Mouse (Mus musculus): ENCODE measurements around the gene Ppm1h. TPM values are rescaled to one million over a fixed set of nuclear protein-coding genes. Genes with fewer than 3 reads are reported as not detected.

The Ppm1h gene
- polyA plus RNA-seq, 2 experiments, result 0.60 to 1.5 TPM

DNA sequence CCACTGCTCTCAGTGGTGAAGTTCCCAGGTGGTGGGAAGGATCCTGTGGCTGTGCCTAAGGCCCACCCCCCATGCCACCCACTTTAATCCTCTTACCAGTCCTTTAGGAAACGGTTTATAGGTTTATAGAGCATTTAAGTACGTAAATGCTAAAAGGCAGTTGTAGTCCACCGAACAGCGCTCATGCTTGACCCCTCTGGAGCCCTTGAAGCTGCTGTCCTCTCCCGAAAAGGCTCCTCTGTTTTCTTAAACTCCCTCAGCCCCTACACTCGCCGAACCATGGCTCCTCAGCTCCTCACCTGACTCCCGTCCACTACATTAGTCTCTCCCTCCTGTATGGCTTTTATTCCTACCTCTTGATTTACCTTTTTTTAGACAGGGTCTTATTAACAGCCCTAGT is 131.3 kb downstream of the Ppm1h start:
- TF ChIP-seq EP300 (IDR thresholded peaks at IDR 0.05; ENCODE audit: low read depth) (no peak), CTCF (IDR thresholded peaks at IDR 0.05; ENCODE audit: low read depth) (no peak)

DNA sequence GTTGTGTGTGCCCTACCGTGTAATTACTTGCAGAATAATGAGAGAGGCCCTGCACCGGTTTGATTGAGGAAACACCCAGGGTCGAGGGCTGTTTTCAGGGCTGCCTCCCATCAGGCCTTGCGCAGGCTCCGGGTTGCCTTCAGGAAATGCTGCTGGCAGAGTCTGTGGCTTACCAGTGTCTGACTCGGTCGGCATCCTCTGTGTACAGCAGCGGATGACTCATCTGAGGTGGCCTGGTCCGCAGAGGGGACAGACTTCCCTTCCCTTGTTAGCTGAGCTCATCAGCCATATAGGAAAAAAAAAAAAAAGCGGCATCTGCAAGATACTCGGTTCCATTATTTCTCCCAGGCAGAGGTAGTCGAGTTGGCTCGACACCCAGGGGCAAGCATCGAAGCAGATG is 136.5 kb downstream of the Ppm1h start:
- TF ChIP-seq EP300 (IDR thresholded peaks at IDR 0.05; ENCODE audit: low read depth) (no peak), CTCF (IDR thresholded peaks at IDR 0.05; ENCODE audit: low read depth) (no peak)
- Histone ChIP-seq H3K27ac (no peak overlapping the region), H3K36me3 (replicated peaks; ENCODE audit: control insufficient read depth, insufficient read depth, low read depth) (no peaks in the 10 kb centered on the region), H3K9ac (replicated peaks) (no peak overlapping the region), H3K4me3 (ENCODE audit: insufficient read depth in 1 of 2, low read depth in 2 of 2, low read length in 2 of 2) (no peak overlapping the region), H3K4me1 (replicated peaks; ENCODE audit: control insufficient read depth in 2 of 2, insufficient read depth in 2 of 2, low read length in 1 of 2) (no peaks in the 10 kb centered on the region), H3K4me2 (ENCODE audit: low read depth) (peak overlapping the region; percentile 24; the same call in 1 of the 2 replicates), H3K27me3 (ENCODE audit: control insufficient read depth, insufficient read depth, low read length) (no peaks in the 10 kb centered on the region), H3K9me3 (ENCODE audit: control insufficient read depth, low read length) (no peaks in the 10 kb centered on the region)
- WGBS (ENCODE audit: insufficient replicate concordance), result 20% methylated on average over 14 of the region's 14 CpGs
- ATAC-seq (ENCODE audit: insufficient read depth) (peak; percentile 55; the same call in 1 of the 2 replicates), DNase-seq (ENCODE audit: low read depth in 3 of 3, low spot score in 3 of 3) (peak in 1 of 3 experiments; percentile 38)

More for the DNA sequence above, 131.3 kb downstream of the Ppm1h start:
- Histone ChIP-seq H3K27me3 (ENCODE audit: control insufficient read depth, insufficient read depth, low read length) (no peaks in the 10 kb centered on the region), H3K9me3 (ENCODE audit: control insufficient read depth, low read length) (no peaks in the 10 kb centered on the region), H3K36me3 (replicated peaks; ENCODE audit: control insufficient read depth, insufficient read depth, low read depth) (no peaks in the 10 kb centered on the region), H3K27ac (no peak overlapping the region), H3K4me2 (ENCODE audit: low read depth) (no peak overlapping the region), H3K9ac (replicated peaks) (no peak overlapping the region), H3K4me3 (ENCODE audit: insufficient read depth in 1 of 2, low read depth in 2 of 2, low read length in 2 of 2) (no peak overlapping the region), H3K4me1 (replicated peaks; ENCODE audit: control insufficient read depth in 2 of 2, insufficient read depth in 2 of 2, low read length in 1 of 2) (no peaks in the 10 kb centered on the region)
- WGBS (ENCODE audit: insufficient replicate concordance), result 64% methylated on average over 8 of the region's 8 CpGs
- ATAC-seq (ENCODE audit: insufficient read depth) (no peak), DNase-seq (ENCODE audit: low read depth in 3 of 3, low spot score in 3 of 3) (no peak)

DNA sequence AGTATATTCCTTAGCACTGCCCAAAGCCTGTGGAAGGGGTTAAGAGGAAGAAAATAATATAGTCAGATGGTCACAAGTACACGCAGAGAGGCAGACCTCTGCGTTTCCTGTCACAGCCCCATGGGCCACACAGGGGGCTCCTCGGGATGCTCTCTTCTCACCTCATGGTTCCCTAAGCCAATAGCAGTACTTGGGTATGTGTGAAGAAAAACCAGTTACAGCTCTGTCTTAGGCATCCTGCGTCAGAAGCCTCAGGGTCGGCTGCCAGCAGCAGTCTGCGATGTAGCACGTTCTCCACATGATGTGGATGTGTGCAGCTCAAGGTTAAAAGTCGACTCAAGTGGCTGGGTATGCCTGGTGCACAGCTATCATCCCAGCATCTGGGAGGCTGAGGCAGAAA is 139.2 kb downstream of the Ppm1h start:
- ATAC-seq (ENCODE audit: insufficient read depth), result no peak
- Histone ChIP-seq H3K36me3 (replicated peaks; ENCODE audit: control insufficient read depth, insufficient read depth, low read depth) (no peaks in the 10 kb centered on the region), H3K4me1 (replicated peaks; ENCODE audit: control insufficient read depth in 2 of 2, insufficient read depth in 2 of 2, low read length in 1 of 2) (no peaks in the 10 kb centered on the region), H3K9ac (replicated peaks) (no peak overlapping the region), H3K4me3 (ENCODE audit: insufficient read depth in 1 of 2, low read depth in 2 of 2, low read length in 2 of 2) (no peak overlapping the region), H3K9me3 (ENCODE audit: control insufficient read depth, low read length) (no peaks in the 10 kb centered on the region), H3K4me2 (ENCODE audit: low read depth) (no peak overlapping the region), H3K27me3 (ENCODE audit: control insufficient read depth, insufficient read depth, low read length) (no peaks in the 10 kb centered on the region), H3K27ac (no peak overlapping the region)
- TF ChIP-seq EP300 (IDR thresholded peaks at IDR 0.05; ENCODE audit: low read depth), result no peak
- TF ChIP-seq CTCF (IDR thresholded peaks at IDR 0.05; ENCODE audit: low read depth), result no peak
- 51% methylated on average over 8 of the region's 8 CpGs for WGBS (ENCODE audit: insufficient replicate concordance)
- no peak for DNase-seq (ENCODE audit: low read depth in 3 of 3, low spot score in 3 of 3)

DNA sequence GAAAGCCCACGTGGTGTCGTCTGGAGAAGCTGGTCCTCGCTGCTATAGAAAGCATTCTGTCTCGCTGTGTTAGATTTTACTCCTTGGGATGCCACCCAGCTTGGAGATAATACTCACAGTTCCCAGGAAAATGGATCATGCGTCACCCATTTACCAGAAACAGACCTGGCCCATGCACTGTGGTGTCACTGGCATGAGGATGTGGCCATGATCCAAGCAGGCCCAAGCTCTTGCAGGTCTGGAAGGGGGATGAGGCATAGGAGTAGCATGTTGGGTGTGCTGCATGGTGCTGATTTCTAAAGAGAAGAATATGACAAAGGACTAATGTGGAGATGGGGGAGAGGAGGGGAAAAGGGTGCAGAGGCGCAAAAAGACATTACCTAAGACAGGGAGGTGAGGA is 141.2 kb downstream of the Ppm1h start:
- Histone ChIP-seq H3K27ac (no peak overlapping the region), H3K4me3 (ENCODE audit: insufficient read depth in 1 of 2, low read depth in 2 of 2, low read length in 2 of 2) (no peak overlapping the region), H3K27me3 (ENCODE audit: control insufficient read depth, insufficient read depth, low read length) (no peaks in the 10 kb centered on the region), H3K36me3 (replicated peaks; ENCODE audit: control insufficient read depth, insufficient read depth, low read depth) (no peaks in the 10 kb centered on the region), H3K4me2 (ENCODE audit: low read depth) (no peak overlapping the region), H3K9ac (replicated peaks) (no peak overlapping the region), H3K4me1 (replicated peaks; ENCODE audit: control insufficient read depth in 2 of 2, insufficient read depth in 2 of 2, low read length in 1 of 2) (no peaks in the 10 kb centered on the region), H3K9me3 (ENCODE audit: control insufficient read depth, low read length) (no peaks in the 10 kb centered on the region)
- TF ChIP-seq CTCF (IDR thresholded peaks at IDR 0.05; ENCODE audit: low read depth) (no peak), EP300 (IDR thresholded peaks at IDR 0.05; ENCODE audit: low read depth) (no peak)
- ATAC-seq (ENCODE audit: insufficient read depth), result no peak
- no peak for DNase-seq (ENCODE audit: low read depth in 3 of 3, low spot score in 3 of 3)
- WGBS (ENCODE audit: insufficient replicate concordance), result 78% methylated on average over 6 of the region's 6 CpGs

DNA sequence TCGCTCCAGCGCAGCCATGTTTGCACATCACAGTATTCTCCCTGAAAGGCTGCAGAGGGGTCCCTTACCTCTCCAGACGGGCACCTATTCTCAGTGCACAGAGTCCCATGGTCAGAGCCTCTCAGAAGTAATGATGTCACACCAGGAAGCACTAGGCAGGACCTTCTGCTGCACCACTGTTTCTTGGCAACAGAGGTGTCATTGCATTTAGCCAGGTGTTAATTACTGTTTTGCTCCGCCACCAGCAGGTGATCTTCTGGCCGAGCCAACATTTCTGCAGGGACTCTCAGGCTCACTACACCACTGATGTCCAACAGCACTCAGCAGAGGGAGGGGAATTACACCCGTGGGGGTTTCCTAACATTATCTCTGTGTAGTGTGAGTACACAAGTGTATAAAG is 143.0 kb downstream of the Ppm1h start:
- ATAC-seq (ENCODE audit: insufficient read depth), result no peak
- H3K4me1 ChIP-seq (replicated peaks; ENCODE audit: control insufficient read depth in 2 of 2, insufficient read depth in 2 of 2, low read length in 1 of 2), result no peaks in the 10 kb centered on the region
- no peak for TF ChIP-seq CTCF (IDR thresholded peaks at IDR 0.05; ENCODE audit: low read depth)
- no peak for TF ChIP-seq EP300 (IDR thresholded peaks at IDR 0.05; ENCODE audit: low read depth)
- H3K9ac ChIP-seq (replicated peaks), result no peak overlapping the region
- no peaks in the 10 kb centered on the region for H3K27me3 ChIP-seq (ENCODE audit: control insufficient read depth, insufficient read depth, low read length)
- H3K4me2 ChIP-seq (ENCODE audit: low read depth), result no peak overlapping the region
- no peak overlapping the region for H3K27ac ChIP-seq
- 67% methylated on average over 6 of the region's 6 CpGs for WGBS (ENCODE audit: insufficient replicate concordance)
- H3K4me3 ChIP-seq (ENCODE audit: insufficient read depth in 1 of 2, low read depth in 2 of 2, low read length in 2 of 2), result no peak overlapping the region
- H3K36me3 ChIP-seq (replicated peaks; ENCODE audit: control insufficient read depth, insufficient read depth, low read depth), result no peaks in the 10 kb centered on the region
- no peak for DNase-seq (ENCODE audit: low read depth in 3 of 3, low spot score in 3 of 3)
- no peaks in the 10 kb centered on the region for H3K9me3 ChIP-seq (ENCODE audit: control insufficient read depth, low read length)
